Mouse (Mus musculus): ENCODE data around the gene Gpc1. TPM values are rescaled to one million over a fixed set of nuclear protein-coding genes. Genes with fewer than 3 reads are reported as not detected.

Gpc1 gene
- total and polyA plus RNA-seq, 2 experiments from 2014 or later: 57.8 to 215 TPM

DNA sequence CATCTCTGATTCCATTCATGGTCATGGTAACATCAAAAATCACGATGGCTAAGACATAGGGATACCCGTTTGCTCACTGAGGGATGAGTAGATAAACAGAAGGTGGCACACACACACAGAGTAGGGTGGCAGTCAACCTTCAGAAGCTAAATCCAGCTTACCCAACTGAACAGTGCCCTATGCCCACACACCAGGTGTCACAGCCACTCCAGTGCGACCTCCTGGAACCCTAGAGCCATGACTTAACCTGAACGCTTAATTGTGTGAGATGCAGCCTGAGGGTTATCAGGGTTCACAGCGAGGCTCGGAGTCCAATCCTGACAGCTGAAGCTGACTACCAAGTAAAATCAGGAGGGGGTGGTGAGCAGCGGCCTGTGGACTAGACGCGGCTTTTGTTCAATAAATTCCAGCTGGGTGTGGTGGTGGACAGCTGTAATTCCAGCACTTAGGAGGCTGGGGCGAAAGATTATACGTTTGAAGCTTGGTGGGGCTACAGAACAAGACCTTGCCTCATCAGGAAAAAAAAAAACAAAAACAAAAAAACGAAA is 46.1 kb downstream of the Gpc1 start:
- no peaks in the 10 kb centered on the region for H3K9me3 ChIP-seq (ENCODE audit: low read length)
- no peaks in the 10 kb centered on the region for H3K27me3 ChIP-seq (ENCODE audit: insufficient read depth, low read length)
- no peak for TF ChIP-seq CTCF (IDR thresholded peaks at IDR 0.05; ENCODE audit: low read depth)
- H3K4me2 ChIP-seq (ENCODE audit: low read depth, low read length): no peak overlapping the region
- DNase-seq (ENCODE audit: low spot score) (no peak), ATAC-seq (no peak)
- H3K4me3 ChIP-seq (ENCODE audit: low read length): no peak overlapping the region
- H3K9ac ChIP-seq (replicated peaks; ENCODE audit: low read length): no peak overlapping the region
- WGBS: 65% methylated on average over 12 of the region's 12 CpGs
- no peaks in the 10 kb centered on the region for H3K36me3 ChIP-seq (ENCODE audit: insufficient read depth, low read length)
- peaks cover 6% of the 10 kb centered on the region; the same call in 1 of the 2 replicates for H3K4me1 ChIP-seq (ENCODE audit: insufficient read depth, low read length)
- no peak overlapping the region for H3K27ac ChIP-seq

DNA sequence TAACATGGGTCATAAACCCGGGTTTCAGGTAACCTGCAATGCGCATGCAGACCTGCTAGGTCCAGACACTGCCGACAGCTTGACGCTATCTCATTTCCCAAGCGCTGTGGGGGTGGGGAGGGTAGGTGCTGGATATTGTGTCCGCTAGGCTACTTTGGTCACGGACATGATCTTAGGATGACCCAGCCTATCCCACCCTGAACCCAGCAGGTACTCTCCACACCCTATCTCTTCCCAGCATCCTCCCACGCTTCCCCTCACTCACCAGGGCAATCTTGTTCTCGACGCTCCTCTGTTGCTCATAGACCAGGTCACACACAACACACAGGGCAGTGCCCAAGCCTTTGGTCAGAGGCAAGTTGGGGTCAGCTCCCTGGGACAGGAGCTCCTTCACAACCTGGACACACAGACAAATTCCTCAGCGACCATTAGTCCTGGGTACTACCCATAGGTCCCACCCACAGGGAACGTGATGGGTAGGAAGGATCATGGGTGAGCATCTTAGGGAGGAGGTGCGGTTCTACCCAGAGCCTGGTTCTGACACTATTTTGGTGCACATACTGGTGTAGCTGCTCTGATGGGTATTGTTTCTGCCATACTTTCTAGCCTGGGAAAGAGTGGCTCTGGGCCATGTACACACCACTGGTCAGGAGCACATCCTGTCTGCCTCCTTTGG is 46.8 kb downstream of the Gpc1 start:
- no peaks in the 10 kb centered on the region for H3K36me3 ChIP-seq (ENCODE audit: insufficient read depth, low read length)
- no peaks in the 10 kb centered on the region for H3K27me3 ChIP-seq (ENCODE audit: insufficient read depth, low read length)
- peaks cover 6% of the 10 kb centered on the region; the same call in 1 of the 2 replicates for H3K4me1 ChIP-seq (ENCODE audit: insufficient read depth, low read length)
- no peak for TF ChIP-seq CTCF (IDR thresholded peaks at IDR 0.05; ENCODE audit: low read depth)
- ATAC-seq (no peak), DNase-seq (ENCODE audit: low spot score) (no peak)
- 89% methylated on average over 13 of the region's 13 CpGs for WGBS
- H3K4me3 ChIP-seq (ENCODE audit: low read length): no peak overlapping the region
- no peaks in the 10 kb centered on the region for H3K9me3 ChIP-seq (ENCODE audit: low read length)
- H3K4me2 ChIP-seq (ENCODE audit: low read depth, low read length): no peak overlapping the region
- H3K9ac ChIP-seq (replicated peaks; ENCODE audit: low read length): no peak overlapping the region
- no peak overlapping the region for H3K27ac ChIP-seq

DNA sequence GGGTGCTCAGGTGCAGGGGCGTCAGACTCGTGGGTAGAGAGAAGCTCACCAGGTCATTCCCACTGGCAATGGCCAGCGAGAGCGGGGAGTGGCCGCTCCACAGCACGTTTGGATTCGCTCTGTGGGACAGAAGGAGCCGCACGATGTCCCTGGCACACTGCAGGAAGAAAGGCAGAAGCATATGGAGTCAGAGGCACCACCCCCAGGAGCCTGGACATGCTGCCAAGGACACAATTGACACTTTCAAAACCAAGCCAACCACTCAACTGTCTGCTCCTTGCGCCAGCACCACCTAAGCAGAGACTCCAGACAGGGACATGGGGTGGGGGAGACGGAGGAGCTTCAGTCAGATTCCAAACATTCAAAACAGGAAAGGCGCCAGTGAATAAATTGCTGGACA is 47.8 kb downstream of the Gpc1 start:
- H3K36me3 ChIP-seq (ENCODE audit: insufficient read depth, low read length): no peaks in the 10 kb centered on the region
- ATAC-seq: peak; percentile 36
- H3K4me1 ChIP-seq (ENCODE audit: insufficient read depth, low read length): peaks cover 6% of the 10 kb centered on the region; the same call in 1 of the 2 replicates
- no peak for TF ChIP-seq CTCF (IDR thresholded peaks at IDR 0.05; ENCODE audit: low read depth)
- no peak overlapping the region for H3K9ac ChIP-seq (replicated peaks; ENCODE audit: low read length)
- no peaks in the 10 kb centered on the region for H3K9me3 ChIP-seq (ENCODE audit: low read length)
- no peak overlapping the region for H3K4me2 ChIP-seq (ENCODE audit: low read depth, low read length)
- H3K27me3 ChIP-seq (ENCODE audit: insufficient read depth, low read length): no peaks in the 10 kb centered on the region
- no peak overlapping the region for H3K27ac ChIP-seq
- WGBS: 58% methylated on average over 12 of the region's 12 CpGs
- peak; percentile 57 for DNase-seq (ENCODE audit: low spot score)
- no peak overlapping the region for H3K4me3 ChIP-seq (ENCODE audit: low read length)

DNA sequence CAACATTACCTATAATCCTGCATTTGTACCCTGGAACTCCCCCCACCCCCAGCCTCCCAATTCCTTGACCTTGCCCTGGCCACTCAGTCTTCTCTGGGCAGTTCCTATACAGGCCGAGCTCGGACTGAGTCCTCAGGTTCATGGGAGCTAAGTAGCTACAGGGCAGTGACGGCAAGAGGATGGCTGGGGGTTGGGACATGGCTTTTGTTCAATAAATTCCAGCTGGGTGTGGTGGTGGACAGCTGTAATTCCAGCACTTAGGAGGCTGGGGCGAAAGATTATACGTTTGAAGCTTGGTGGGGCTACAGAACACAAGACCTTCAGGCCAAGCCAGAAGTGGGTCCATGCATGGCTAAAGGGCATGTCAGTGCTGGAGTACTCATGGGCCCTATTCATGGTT is 48.7 kb downstream of the Gpc1 start:
- peaks cover 6% of the 10 kb centered on the region; the same call in 1 of the 2 replicates for H3K4me1 ChIP-seq (ENCODE audit: insufficient read depth, low read length)
- ATAC-seq (no peak), DNase-seq (ENCODE audit: low spot score) (no peak)
- no peak overlapping the region for H3K4me2 ChIP-seq (ENCODE audit: low read depth, low read length)
- WGBS: 79% methylated on average over 5 of the region's 5 CpGs
- no peaks in the 10 kb centered on the region for H3K9me3 ChIP-seq (ENCODE audit: low read length)
- no peak overlapping the region for H3K4me3 ChIP-seq (ENCODE audit: low read length)
- no peak overlapping the region for H3K9ac ChIP-seq (replicated peaks; ENCODE audit: low read length)
- H3K27me3 ChIP-seq (ENCODE audit: insufficient read depth, low read length): no peaks in the 10 kb centered on the region
- H3K36me3 ChIP-seq (ENCODE audit: insufficient read depth, low read length): no peaks in the 10 kb centered on the region
- no peak for TF ChIP-seq CTCF (IDR thresholded peaks at IDR 0.05; ENCODE audit: low read depth)
- no peak overlapping the region for H3K27ac ChIP-seq

DNA sequence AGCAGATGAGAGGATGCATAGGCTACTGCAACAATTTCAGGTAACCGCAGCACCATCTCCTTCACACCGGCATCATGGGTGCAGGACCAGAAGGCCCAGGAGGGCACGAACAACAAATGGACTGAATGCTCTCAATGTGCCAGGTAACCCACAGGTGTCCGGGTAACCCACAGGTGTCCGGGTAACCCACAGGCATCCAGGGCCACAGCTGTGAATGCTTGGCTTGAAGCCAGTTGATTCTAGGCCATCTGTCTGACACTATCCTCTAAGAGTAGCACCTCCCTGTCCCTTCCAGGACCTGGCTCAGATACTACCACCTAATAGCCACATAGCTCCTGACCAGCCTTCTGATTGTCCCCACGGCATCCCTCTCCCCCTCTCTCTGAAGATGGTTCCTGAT is 50.5 kb downstream of the Gpc1 start:
- Histone ChIP-seq H3K27me3 (ENCODE audit: insufficient read depth, low read length) (no peaks in the 10 kb centered on the region), H3K9me3 (ENCODE audit: low read length) (no peaks in the 10 kb centered on the region), H3K9ac (replicated peaks; ENCODE audit: low read length) (no peak overlapping the region), H3K4me3 (ENCODE audit: low read length) (no peak overlapping the region), H3K36me3 (ENCODE audit: insufficient read depth, low read length) (no peaks in the 10 kb centered on the region), H3K27ac (no peak overlapping the region), H3K4me2 (ENCODE audit: low read depth, low read length) (no peak overlapping the region), H3K4me1 (ENCODE audit: insufficient read depth, low read length) (peaks cover 6% of the 10 kb centered on the region; the same call in 1 of the 2 replicates)
- WGBS: 75% methylated on average over 6 of the region's 6 CpGs
- no peak for ATAC-seq
- no peak for TF ChIP-seq CTCF (IDR thresholded peaks at IDR 0.05; ENCODE audit: low read depth)
- DNase-seq (ENCODE audit: low spot score): no peak

DNA sequence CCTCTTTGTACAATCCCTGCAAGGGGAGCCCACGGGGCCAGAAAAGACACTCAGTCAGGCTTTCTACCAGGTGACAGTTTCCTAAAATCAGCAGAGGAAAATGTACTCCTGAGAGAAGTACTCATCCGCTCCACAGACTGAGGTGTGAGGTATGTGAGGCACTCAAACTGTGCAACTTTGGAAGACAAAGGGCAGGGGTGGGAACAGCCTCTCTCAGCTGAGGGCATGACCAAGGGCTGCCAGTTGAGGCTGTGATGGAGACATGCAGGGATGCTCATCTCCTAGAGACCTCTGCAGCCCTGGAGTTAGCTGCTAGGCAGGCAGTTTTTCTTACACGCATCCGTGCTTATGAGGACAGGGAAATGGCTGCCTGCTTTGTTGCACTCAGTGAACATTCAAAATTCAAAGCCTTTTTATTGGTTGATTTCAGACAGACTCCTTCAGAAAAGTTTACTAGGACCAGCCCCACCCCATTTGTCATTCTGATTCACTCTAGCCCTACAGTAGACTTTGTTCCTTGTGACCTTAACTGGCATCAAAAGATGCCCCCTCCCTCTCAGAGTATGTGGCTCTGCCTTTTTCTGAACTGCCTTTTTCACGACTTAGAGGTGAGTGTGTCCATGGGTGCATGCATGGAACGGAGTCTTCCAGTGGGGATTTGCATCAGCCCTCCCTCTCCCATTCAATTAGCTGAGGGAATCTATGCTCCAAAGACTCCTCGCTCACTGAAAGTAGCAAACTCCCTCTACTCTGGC is 57.6 kb downstream of the Gpc1 start:
- ATAC-seq: no peak
- H3K4me2 ChIP-seq (ENCODE audit: low read depth, low read length): no peak overlapping the region
- 80% methylated on average over 7 of the region's 7 CpGs for WGBS

More for the DNA sequence above, 57.6 kb downstream of the Gpc1 start:
- Histone ChIP-seq H3K36me3 (ENCODE audit: insufficient read depth, low read length) (no peaks in the 10 kb centered on the region), H3K4me3 (ENCODE audit: low read length) (no peak overlapping the region), H3K27me3 (ENCODE audit: insufficient read depth, low read length) (no peaks in the 10 kb centered on the region), H3K4me1 (ENCODE audit: insufficient read depth, low read length) (no peaks in the 10 kb centered on the region), H3K9ac (replicated peaks; ENCODE audit: low read length) (no peak overlapping the region), H3K27ac (no peak overlapping the region), H3K9me3 (ENCODE audit: low read length) (no peaks in the 10 kb centered on the region)
- DNase-seq (ENCODE audit: low spot score): no peak
- TF ChIP-seq CTCF (IDR thresholded peaks at IDR 0.05; ENCODE audit: low read depth): no peak
